Mouse (Mus musculus) heart, postnatal 0 days (tissue): ENCODE measurements around the gene Apcs. TPM values are rescaled to one million over a fixed set of nuclear protein-coding genes. Genes with fewer than 3 reads are reported as not detected.

Source experiments
- ATAC-seq: fragments of 200-750 bp; cut with Nextera tagmentation; 2 replicates; pipeline ENCODE4 v1.8.0; 2017; ENCODE audit warnings: low read depth, moderate number of reproducible peaks, moderate library complexity; ENCODE audit not compliant: insufficient read depth
- DNase-seq: peaks from one replicate; pipeline ENCODE4 v3.0.0-alpha.2; 2016; ENCODE audit warnings: low spot score
- H3K27ac ChIP-seq: fragments of 300-500 bp; sonication (generic); 2 replicates; pipeline ENCODE4 v1.5.1; 2014; ENCODE audit warnings: low read depth, mild to moderate bottlenecking
- H3K27me3 ChIP-seq: fragments of 300-500 bp; sonication (generic); 2 replicates; pipeline ENCODE4 v1.6.1; 2014; ENCODE audit warnings: low read length, mixed read lengths; ENCODE audit not compliant: control insufficient read depth, insufficient read depth
- H3K36me3 ChIP-seq: fragments of 300-500 bp; sonication (generic); replicated peaks from 2 replicates; pipeline ENCODE4 v1.6.1; 2014; ENCODE audit warnings: low read length, mixed read lengths; ENCODE audit not compliant: control insufficient read depth, insufficient read depth
- H3K4me1 ChIP-seq: fragments of 300-500 bp; sonication (generic); 2 replicates; pipeline ENCODE4 v1.6.1; 2014; ENCODE audit warnings: antibody characterized with exemption; ENCODE audit not compliant: control insufficient read depth, insufficient read depth
- H3K4me2 ChIP-seq: fragments of 300-500 bp; sonication (generic); 2 replicates; pipeline ENCODE4 v1.6.1; 2014; ENCODE audit warnings: low read depth, mild to moderate bottlenecking, low read length, moderate library complexity
- H3K4me3 ChIP-seq: fragments of 300-500 bp; sonication (generic); 2 replicates; pipeline ENCODE4 v1.5.1; 2014; ENCODE audit warnings: low read depth, low read length
- H3K9ac ChIP-seq: fragments of 300-500 bp; sonication (generic); replicated peaks from 2 replicates; pipeline ENCODE4 v1.6.1; 2014; ENCODE audit warnings: low read depth, low read length, mixed read lengths
- H3K9me3 ChIP-seq: fragments of 300-500 bp; sonication (generic); replicated peaks from 2 replicates; pipeline ENCODE4 v1.6.1; 2016; ENCODE audit warnings: low read length; ENCODE audit not compliant: control insufficient read depth
- CTCF ChIP-seq: IDR thresholded peaks from 2 replicates; pipeline ENCODE4 v1.5.1; 2016; ENCODE audit warnings: antibody characterized with exemption, control low read depth, low read depth
- EP300 ChIP-seq: IDR thresholded peaks from 2 replicates; pipeline ENCODE4 v1.6.1; 2016; ENCODE audit warnings: antibody characterized with exemption, low read depth
- WGBS: fragments of 180-500 bp; shearing (Covaris S2); extraction: QIAGEN DNeasy Blood & Tissue Kit; methylation state at CpG from one replicate; pipeline ENCODE4 v1.1.7; 2014; 5-methylcytosine and 5-hydroxymethylcytosine counted together
- polyA plus RNA-seq: library from polyadenylated mRNA; unstranded; fragments of >200 nt; fragmentation: Nextera tagmentation; extraction: Ambion mirVana; gene quantifications from 2 replicates; pipeline ENCODE4 v1.2.1, GENCODE M21; 2015
- total RNA-seq: library from RNA; depleted of rRNA; stranded (reverse); fragments of >200 nt; gene quantifications from 2 replicates; pipeline ENCODE4 v1.2.3, GENCODE M21; 2014; ENCODE audit warnings: low replicate concordance; rRNA removed

The Apcs gene
- total RNA-seq (not detected in 2 replicates), polyA plus RNA-seq (0.27 TPM in 1 of 2 replicates, not detected in the other)

- WGBS = 56% methylated on average over 2 of the region's 2 CpGs
- Histone ChIP-seq H3K27ac (no peak within 1 kb of the TSS), H3K4me2 (no peak within 1 kb of the TSS), H3K27me3 (no peaks in the 10 kb centered on the region), H3K9ac (no peak within 1 kb of the TSS), H3K36me3 (no peaks in the 10 kb centered on the region), H3K9me3 (no peaks in the 10 kb centered on the region), H3K4me3 (no peak within 1 kb of the TSS), H3K4me1 (no peaks in the 10 kb centered on the region)
- TF ChIP-seq EP300 = no peak
- TF ChIP-seq CTCF = no peak
- DNase-seq (no peak), ATAC-seq (no peak)
Measured at GRCm38 (mm10) chr1:172894777-172895357, at the start of gene Apcs. Apcs (minus strand) TSS chr1:172895041.

- H3K4me3 ChIP-seq = no peak overlapping the region
- no peak for ATAC-seq
- H3K27ac ChIP-seq = no peak overlapping the region
- H3K4me1 ChIP-seq = no peaks in the 10 kb centered on the region
- DNase-seq = no peak
- H3K9ac ChIP-seq = no peak overlapping the region
- no peak overlapping the region for H3K4me2 ChIP-seq
- no peaks in the 10 kb centered on the region for H3K36me3 ChIP-seq
- H3K9me3 ChIP-seq = no peaks in the 10 kb centered on the region
- no peaks in the 10 kb centered on the region for H3K27me3 ChIP-seq
- no peak for TF ChIP-seq CTCF
- no peak for TF ChIP-seq EP300
- 79% methylated on average over 2 of the region's 2 CpGs for WGBS
Measured at GRCm38 (mm10) chr1:172932197-172932596, 37.4 kb upstream of the Apcs start.

GRCm38 (mm10) chr1:172918450-172918849 is 23.6 kb upstream of the Apcs start:
- DNase-seq = no peak
- H3K4me3 ChIP-seq = no peak overlapping the region
- no peaks in the 10 kb centered on the region for H3K9me3 ChIP-seq
- H3K36me3 ChIP-seq = no peaks in the 10 kb centered on the region
- H3K9ac ChIP-seq = no peak overlapping the region
- no peak overlapping the region for H3K27ac ChIP-seq
- no peak for ATAC-seq
- no peaks in the 10 kb centered on the region for H3K4me1 ChIP-seq
- H3K4me2 ChIP-seq = no peak overlapping the region
- WGBS = 65% methylated on average over 2 of the region's 2 CpGs
- no peak for TF ChIP-seq EP300
- TF ChIP-seq CTCF = no peak
- no peaks in the 10 kb centered on the region for H3K27me3 ChIP-seq

GRCm38 (mm10) chr1:172917115-172917514 is 22.3 kb upstream of the Apcs start:
- Histone ChIP-seq H3K36me3 (no peaks in the 10 kb centered on the region), H3K9me3 (no peaks in the 10 kb centered on the region), H3K4me2 (no peak overlapping the region), H3K4me3 (no peak overlapping the region), H3K9ac (no peak overlapping the region), H3K27me3 (no peaks in the 10 kb centered on the region), H3K27ac (no peak overlapping the region), H3K4me1 (no peaks in the 10 kb centered on the region)
- TF ChIP-seq EP300 = no peak
- TF ChIP-seq CTCF = no peak
- DNase-seq = no peak
- 91% methylated on average over 1 of the region's 1 CpGs for WGBS
- no peak for ATAC-seq

- DNase-seq = no peak
- TF ChIP-seq CTCF (no peak), EP300 (no peak)
- no peak for ATAC-seq
Measured at GRCm38 (mm10) chr1:172903313-172903712, 8.5 kb upstream of the Apcs start.

GRCm38 (mm10) chr1:172895435-172895834 is 594 bp upstream of the Apcs start:
- ATAC-seq = no peak
- H3K4me1 ChIP-seq = no peaks in the 10 kb centered on the region
- 74% methylated on average over 2 of the region's 2 CpGs for WGBS
- no peak for DNase-seq
- TF ChIP-seq EP300 = no peak
- TF ChIP-seq CTCF = no peak
- H3K4me3 ChIP-seq = no peak overlapping the region
- H3K9ac ChIP-seq = no peak overlapping the region
- H3K27ac ChIP-seq = no peak overlapping the region
- H3K4me2 ChIP-seq = no peak overlapping the region
- no peaks in the 10 kb centered on the region for H3K27me3 ChIP-seq
- H3K9me3 ChIP-seq = no peaks in the 10 kb centered on the region
- no peaks in the 10 kb centered on the region for H3K36me3 ChIP-seq

More at GRCm38 (mm10) chr1:172903313-172903712, 8.5 kb upstream of the Apcs start:
- no peaks in the 10 kb centered on the region for H3K36me3 ChIP-seq
- H3K4me2 ChIP-seq = no peak overlapping the region
- no peak overlapping the region for H3K9ac ChIP-seq
- no peaks in the 10 kb centered on the region for H3K27me3 ChIP-seq
- no peaks in the 10 kb centered on the region for H3K9me3 ChIP-seq
- no peaks in the 10 kb centered on the region for H3K4me1 ChIP-seq
- H3K27ac ChIP-seq = no peak overlapping the region
- no peak overlapping the region for H3K4me3 ChIP-seq
